Mouse (Mus musculus) kidney, adult 2 months (tissue): Measurements from ENCODE around the gene Rab36.

ENCODE experiments used
- CTCF ChIP-seq: fragments of 200-500 bp; conservative IDR thresholded peaks from 2 replicates; pipeline ENCODE4 v1.5.1; 2011; ENCODE audit warnings: low read depth, mild to moderate bottlenecking, control low read depth, low read length, moderate library complexity, mixed read lengths; ENCODE audit not compliant: insufficient read depth, insufficient read length
- POLR2A ChIP-seq: fragments of 200-500 bp; IDR thresholded peaks from one replicate; pipeline ENCODE4 v1.6.1; 2011; ENCODE audit warnings: low read depth, low read length, control low read depth

- no peak for TF ChIP-seq CTCF
- no peak for TF ChIP-seq POLR2A
These were observed 8.1 kb upstream of the Rab36 start for GRCm38 (mm10) chr10:75028743-75029142.
